Mouse (Mus musculus): ENCODE data around the gene A530016L24Rik. TPM values are rescaled to one million over a fixed set of nuclear protein-coding genes. Genes with fewer than 3 reads are reported as not detected.

A530016L24Rik gene
- polyA plus RNA-seq (2012) = not detected in 2 replicates

GRCm38 (mm10) chr12:112489134-112489533 is at the start of gene A530016L24Rik:
A530016L24Rik (plus strand) TSS chr12:112489448.

DNA sequence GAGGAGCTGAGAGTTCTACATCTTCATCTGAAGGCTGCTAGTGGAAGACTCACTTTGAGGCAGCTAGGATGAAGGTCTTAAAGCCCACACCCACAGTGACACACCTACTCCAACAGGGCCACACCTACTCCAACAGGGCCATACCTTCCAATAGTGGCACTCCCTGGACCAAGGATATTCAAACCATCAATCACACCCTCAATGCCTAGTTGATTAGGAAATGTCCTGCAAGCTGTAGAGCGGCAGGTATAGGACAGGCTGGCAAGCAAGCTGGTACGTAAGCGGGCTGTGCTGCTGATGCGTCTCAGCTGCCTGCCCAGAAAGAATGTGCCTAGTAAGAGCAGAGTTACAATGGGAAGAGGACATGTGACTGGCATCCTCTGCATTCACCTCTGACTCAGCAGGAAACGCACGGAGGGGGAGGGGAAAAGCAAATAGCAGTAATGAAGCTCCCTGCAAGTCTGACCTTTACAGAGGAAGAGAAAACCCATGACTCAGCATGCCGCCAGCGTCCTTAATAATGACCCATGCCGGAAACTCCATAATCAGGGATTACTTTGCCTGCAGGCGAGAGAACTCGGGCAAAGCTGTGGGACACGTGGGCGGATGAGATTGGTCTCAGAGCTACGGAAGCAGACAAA is 27.6 kb downstream of the A530016L24Rik start, which contains the start of gene Tmem179:
Gene Tmem179, minus strand, starts transcription at position 51 of the 641 bp plus-strand sequence.

Other genes with a start within 250 kb of the A530016L24Rik start
- not detected in 2 replicates for gene Tmem179, start 27.3 kb downstream of the A530016L24Rik start, polyA plus RNA-seq (2012)
- 101 and 119 TPM in 2 replicates for gene Inf2, start 99.3 kb downstream of the A530016L24Rik start, polyA plus RNA-seq (2012)
- gene Adssl1, start 130.6 kb downstream of the A530016L24Rik start, polyA plus RNA-seq (2012) = 219 and 252 TPM in 2 replicates
- 95.9 and 97.1 TPM in 2 replicates for gene Siva1, start 155.2 kb downstream of the A530016L24Rik start, polyA plus RNA-seq (2012)
- gene Akt1, start 185.4 kb downstream of the A530016L24Rik start, polyA plus RNA-seq (2012) = 394 and 418 TPM in 2 replicates
- 14.5 and 17.0 TPM in 2 replicates for gene Zbtb42, start 189.4 kb downstream of the A530016L24Rik start, polyA plus RNA-seq (2012)
- gene Cep170b, start 231.0 kb downstream of the A530016L24Rik start, polyA plus RNA-seq (2012) = 5.2 and 8.6 TPM in 2 replicates